Mouse (Mus musculus) stomach, postnatal 0 days (tissue): ENCODE data around the gene Irf4.

ENCODE experiments used
- CTCF ChIP-seq: IDR thresholded peaks from 2 replicates; pipeline ENCODE4 v1.5.1; 2016; ENCODE audit warnings: antibody characterized with exemption, low read depth, mild to moderate bottlenecking, moderate library complexity
- EP300 ChIP-seq: optimal IDR thresholded peaks from 2 replicates; pipeline ENCODE3; 2016; ENCODE audit warnings: antibody characterized with exemption

DNA sequence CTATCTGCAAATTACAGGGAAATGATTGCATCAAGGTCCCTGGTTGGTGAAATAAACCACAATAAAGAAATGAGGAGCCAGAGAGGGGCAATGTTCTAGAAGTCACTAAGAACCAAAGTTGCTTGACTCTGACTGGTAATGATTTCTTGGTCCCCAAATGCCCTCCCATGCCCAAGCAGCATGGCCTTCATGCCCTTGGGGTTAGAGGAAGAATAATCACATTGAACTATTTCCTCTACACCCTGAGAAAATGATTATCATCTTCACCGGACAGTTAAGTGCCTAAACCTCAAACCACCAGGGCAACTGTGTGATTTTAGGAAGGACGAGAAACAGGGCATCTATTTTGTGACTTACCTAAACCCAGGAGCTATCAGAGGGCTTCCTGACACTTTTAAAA lies 27.0 kb downstream of the Irf4 start:
- TF ChIP-seq CTCF (no peak), EP300 (no peak)
